Mouse (Mus musculus) CH12.LX (cell line): ENCODE measurements at regions not wholly inside any gene's neighbourhood (a gene's known extent, or its start where the extent isn't known, plus 50 kb on each side); places are given as distances from the start of the nearest gene placed in this dataset.

Experiments used
- CHD1 ChIP-seq: IDR thresholded peaks from 2 replicates; pipeline ENCODE4 v1.6.1; 2012; ENCODE audit warnings: low read depth, low read length, improper control_type of control experiment, inconsistent platforms
- CTCF ChIP-seq, 2 experiments: IDR thresholded peaks in 1 of 2; conservative IDR thresholded peaks in 1 of 2; 2 replicates each; pipeline ENCODE4 v1.5.1; 2011 to 2012; ENCODE audit warnings: low read depth in 2 of 2, low read length in 2 of 2, improper control_type of control experiment in 1 of 2, inconsistent platforms in 1 of 2, mild to moderate bottlenecking in 1 of 2, moderate library complexity in 1 of 2
- ELF1 ChIP-seq: IDR thresholded peaks from 2 replicates; pipeline ENCODE4 v1.6.1; 2014; ENCODE audit warnings: low read depth, mild to moderate bottlenecking, inconsistent platforms, low read length, improper control_type of control experiment
- EP300 ChIP-seq: IDR thresholded peaks from 2 replicates; pipeline ENCODE4 v1.6.1; 2011; ENCODE audit warnings: low read length, improper control_type of control experiment
- GABPA ChIP-seq: IDR thresholded peaks from 2 replicates; pipeline ENCODE4 v1.6.1; 2012; ENCODE audit warnings: low read depth, low read length, improper control_type of control experiment, inconsistent platforms; ENCODE audit not compliant: insufficient replicate concordance
- MAFK ChIP-seq: IDR thresholded peaks from 2 replicates; pipeline ENCODE4 v1.6.1; 2011; ENCODE audit warnings: low read length, improper control_type of control experiment; ENCODE audit not compliant: insufficient replicate concordance
- NELFE ChIP-seq: IDR thresholded peaks from 2 replicates; pipeline ENCODE4 v1.6.1; 2011; ENCODE audit warnings: low read depth, low read length, improper control_type of control experiment
- POLR2A ChIP-seq: IDR thresholded peaks from 2 replicates; pipeline ENCODE4 v1.6.1; 2011; ENCODE audit warnings: low read depth, mild to moderate bottlenecking, improper control_type of control experiment, low read length
- RCOR1 ChIP-seq: conservative IDR thresholded peaks from 2 replicates; pipeline ENCODE4 v1.6.1; 2012; ENCODE audit warnings: low read depth, mild to moderate bottlenecking, inconsistent platforms, low read length, improper control_type of control experiment
- SMC3 ChIP-seq: IDR thresholded peaks from 2 replicates; pipeline ENCODE4 v1.6.1; 2011; ENCODE audit warnings: low read depth, low read length, improper control_type of control experiment
- UBTF ChIP-seq: IDR thresholded peaks from 2 replicates; pipeline ENCODE4 v1.6.1; 2012; ENCODE audit warnings: low read depth, mild to moderate bottlenecking, inconsistent platforms, low read length, improper control_type of control experiment, moderate library complexity
- ZC3H11A ChIP-seq: IDR thresholded peaks from 2 replicates; pipeline ENCODE4 v1.6.1; 2012; ENCODE audit warnings: low read depth, mild to moderate bottlenecking, inconsistent platforms, low read length, improper control_type of control experiment
- ZKSCAN1 ChIP-seq: IDR thresholded peaks from 2 replicates; pipeline ENCODE4 v1.6.1; 2012; ENCODE audit warnings: low read depth, inconsistent platforms, low read length, improper control_type of control experiment, borderline replicate concordance
- ZNF384 ChIP-seq: IDR thresholded peaks from 2 replicates; pipeline ENCODE4 v1.6.1; 2012; ENCODE audit warnings: low read depth, low read length, improper control_type of control experiment, inconsistent platforms

- TF ChIP-seq POLR2A, result no peak
- no peak for TF ChIP-seq CTCF (conservative IDR thresholded peaks at IDR 0.05 in 1 of 2, IDR thresholded peaks at IDR 0.05 in 1 of 2; ENCODE audit: low read depth in 2 of 2, low read length in 2 of 2)
- no peak for TF ChIP-seq ZC3H11A
- no peak for TF ChIP-seq SMC3
- no peak for TF ChIP-seq NELFE
- no peak for TF ChIP-seq MAFK
- TF ChIP-seq ZKSCAN1, result no peak
- TF ChIP-seq GABPA, result no peak
- TF ChIP-seq CHD1, result no peak
- no peak for TF ChIP-seq UBTF
- TF ChIP-seq ZNF384, result no peak
- no peak for TF ChIP-seq ELF1
- TF ChIP-seq EP300, result no peak
- no peak for TF ChIP-seq RCOR1
Observed at GRCm38 (mm10) chr6:116941576-116941975, 224.9 kb upstream of the Tmem72 start.
